Mouse (Mus musculus): ENCODE measurements around the gene Lrrc74b.

DNA sequence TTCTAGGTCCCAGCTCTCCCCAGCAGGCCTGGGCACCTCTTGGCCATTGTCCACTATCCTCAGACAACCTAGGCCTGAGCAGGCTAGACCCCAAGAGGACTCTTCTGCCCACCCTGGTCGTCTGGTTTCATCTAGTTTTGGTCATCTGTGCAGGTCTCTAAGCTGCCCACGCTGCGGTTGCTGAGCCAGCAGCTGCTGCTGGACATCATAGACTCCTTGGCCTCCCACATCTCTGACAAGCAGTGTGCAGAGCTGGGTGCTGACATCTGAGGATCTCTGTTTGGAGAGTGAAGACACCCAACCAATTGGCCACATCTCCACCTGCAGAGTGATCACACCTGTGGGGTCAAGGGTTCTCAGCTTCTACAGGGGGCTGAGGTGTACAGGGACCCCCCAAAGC, 35.5 kb downstream of the Lrrc74b start:
- TF ChIP-seq POLR2A (IDR thresholded peaks at IDR 0.05; ENCODE audit: borderline replicate concordance, control insufficient read depth, low read depth, low read length) = no peak
- no peak for TF ChIP-seq CTCF (IDR thresholded peaks at IDR 0.05; ENCODE audit: control insufficient read depth, insufficient read depth, low read length)
